Mouse (Mus musculus) midbrain, embryonic 10.5 days (tissue): Measurements from ENCODE around the gene Gm49387. TPM values are rescaled to one million over a fixed set of nuclear protein-coding genes. Genes with fewer than 3 reads are reported as not detected.

Source experiments
- DNase-seq: peaks from one replicate; pipeline ENCODE4 v3.0.0-alpha.2; 2017; ENCODE audit warnings: low spot score
- H3K27ac ChIP-seq: fragments of 300-500 bp; sonication (generic); replicated peaks from 2 replicates; pipeline ENCODE4 v1.5.1; 2016; ENCODE audit warnings: mild to moderate bottlenecking
- H3K27me3 ChIP-seq: fragments of 300-500 bp; sonication (generic); 2 replicates; pipeline ENCODE4 v1.6.1; 2016; ENCODE audit warnings: low read depth, mild to moderate bottlenecking; ENCODE audit not compliant: poor library complexity, severe bottlenecking
- H3K36me3 ChIP-seq: fragments of 300-500 bp; sonication (generic); 2 replicates; pipeline ENCODE4 v1.6.1; 2016; ENCODE audit warnings: mild to moderate bottlenecking, moderate library complexity
- H3K4me1 ChIP-seq: fragments of 300-500 bp; sonication (generic); 2 replicates; pipeline ENCODE4 v1.6.1; 2016
- H3K4me3 ChIP-seq: fragments of 300-500 bp; sonication (generic); 2 replicates; pipeline ENCODE4 v1.5.1; 2016; ENCODE audit warnings: mild to moderate bottlenecking, moderate library complexity
- H3K9me3 ChIP-seq: fragments of 300-500 bp; sonication (generic); replicated peaks from 2 replicates; pipeline ENCODE4 v1.6.1; 2016; ENCODE audit warnings: mild to moderate bottlenecking
- WGBS: fragments of 180-500 bp; shearing (Covaris S2); methylation state at CpG from one replicate; pipeline ENCODE4 v1.1.7; 2016; 5-methylcytosine and 5-hydroxymethylcytosine counted together
- polyA plus RNA-seq: library from polyadenylated mRNA; unstranded; fragments of >200 nt; fragmentation: Nextera tagmentation; extraction: Ambion mirVana; gene quantifications from 2 replicates; pipeline ENCODE4 v1.2.1, GENCODE M21; 2016

Gene Gm49387
- 0.12 and 1.4 TPM in 2 replicates for polyA plus RNA-seq

DNA sequence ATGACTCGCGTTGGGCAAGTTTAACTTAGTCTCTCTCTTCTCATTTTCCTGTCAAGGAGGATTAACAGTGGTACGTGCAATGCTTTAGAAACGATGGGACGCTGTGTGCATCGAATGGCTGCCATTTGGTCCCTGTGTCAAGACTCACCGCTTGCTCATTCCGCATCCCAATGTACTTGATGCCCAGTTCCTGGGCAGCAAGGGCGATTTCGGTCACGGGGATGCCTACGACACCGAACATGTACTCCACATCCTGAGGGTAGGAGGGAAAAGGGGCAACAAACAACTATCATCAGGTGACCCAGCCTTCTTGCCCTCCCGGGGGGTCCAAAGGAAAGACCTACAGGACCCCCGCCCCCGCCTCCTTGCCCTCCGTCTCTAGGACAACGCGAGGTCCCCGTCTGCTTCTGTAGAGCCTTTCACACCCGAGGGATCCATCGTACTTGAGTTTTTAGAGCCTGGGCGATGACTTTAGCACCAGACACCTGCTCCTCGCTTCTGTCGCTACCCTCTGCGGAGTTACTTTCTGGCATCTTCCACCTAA, at the start of gene Gm49387:
Gm49387 (minus strand) TSS at position 533 of the 544 bp plus-strand sequence.
- Histone ChIP-seq H3K4me1 (peaks cover 18% of the 10 kb centered on the region), H3K9me3 (no peaks in the 10 kb centered on the region), H3K36me3 (no peaks in the 10 kb centered on the region), H3K27me3 (no peaks in the 10 kb centered on the region), H3K4me3 (peak within 1 kb of the TSS; percentile 72), H3K27ac (peak within 1 kb of the TSS; percentile 89)
- WGBS: 5% methylated on average over 26 of the region's 26 CpGs
- DNase-seq: no peak

- Histone ChIP-seq H3K4me3 (no peak overlapping the region), H3K27me3 (no peaks in the 10 kb centered on the region), H3K4me1 (0 out of 2 replicates have a peak, but pooled peaks cover 3% of the 10 kb centered on the region), H3K36me3 (no peaks in the 10 kb centered on the region), H3K27ac (no peak overlapping the region), H3K9me3 (no peaks in the 10 kb centered on the region)
- no peak for DNase-seq
- WGBS: 96% methylated on average over 1 of the region's 1 CpGs
Observed at GRCm38 (mm10) chr14:31686231-31686630, 45.6 kb upstream of the Gm49387 start.

DNA sequence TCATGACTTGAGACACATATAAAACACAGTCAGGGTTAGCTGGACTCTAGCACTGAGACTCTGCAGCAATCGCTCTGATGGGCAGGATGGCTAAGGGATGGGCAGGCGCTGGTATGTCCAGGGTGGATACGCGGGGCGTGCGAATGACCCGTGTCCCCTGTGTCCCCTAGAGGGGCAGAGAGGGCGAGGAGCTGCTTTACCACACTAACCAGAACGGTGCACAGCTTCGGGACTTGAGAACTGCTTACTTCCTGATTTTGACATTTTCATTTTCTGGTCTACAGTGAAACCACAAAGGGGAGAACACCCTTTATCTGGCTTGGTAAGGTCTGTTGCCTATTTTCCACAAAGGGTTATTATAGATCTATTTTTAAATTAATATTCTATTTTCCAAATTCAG, 45.0 kb upstream of the Gm49387 start:
- Histone ChIP-seq H3K36me3 (no peaks in the 10 kb centered on the region), H3K4me3 (no peak overlapping the region), H3K27ac (no peak overlapping the region), H3K4me1 (0 out of 2 replicates have a peak, but pooled peaks cover 3% of the 10 kb centered on the region), H3K27me3 (no peaks in the 10 kb centered on the region), H3K9me3 (no peaks in the 10 kb centered on the region)
- 95% methylated on average over 10 of the region's 10 CpGs for WGBS
- no peak for DNase-seq

GRCm38 (mm10) chr14:31684343-31685040, 43.8 kb upstream of the Gm49387 start:
- Histone ChIP-seq H3K9me3 (no peaks in the 10 kb centered on the region), H3K36me3 (no peaks in the 10 kb centered on the region), H3K4me1 (0 out of 2 replicates have a peak, but pooled peaks cover 3% of the 10 kb centered on the region), H3K4me3 (no peak overlapping the region), H3K27ac (no peak overlapping the region), H3K27me3 (no peaks in the 10 kb centered on the region)
- DNase-seq: no peak
- 79% methylated on average over 6 of the region's 7 CpGs for WGBS

DNA sequence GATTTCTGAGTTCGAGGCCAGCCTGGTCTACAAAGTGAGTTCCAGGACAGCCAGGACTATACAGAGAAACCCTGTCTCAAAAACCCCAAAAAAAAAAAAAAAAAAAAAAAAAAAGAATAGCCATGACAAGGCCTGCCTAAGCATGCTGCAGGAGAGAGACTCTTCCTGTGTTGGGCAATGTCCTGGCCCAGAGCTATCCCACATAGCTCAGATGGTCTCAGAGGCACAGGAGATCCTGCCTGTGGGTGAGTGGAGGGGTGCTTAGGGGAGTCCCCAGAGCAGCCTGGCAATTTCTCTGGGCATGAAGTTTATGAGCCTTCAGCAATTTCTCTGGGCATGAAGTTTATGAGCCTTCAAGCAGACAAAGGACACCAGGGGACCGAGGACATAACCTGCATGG, 42.9 kb upstream of the Gm49387 start:
- H3K27ac ChIP-seq: 0 out of 2 replicates have a peak overlapping the region, but pooled peaks have one; percentile 28
- no peak for DNase-seq
- WGBS: 90% methylated on average over 2 of the region's 2 CpGs
- no peak overlapping the region for H3K4me3 ChIP-seq
- 0 out of 2 replicates have a peak, but pooled peaks cover 3% of the 10 kb centered on the region for H3K4me1 ChIP-seq
- H3K27me3 ChIP-seq: no peaks in the 10 kb centered on the region
- no peaks in the 10 kb centered on the region for H3K36me3 ChIP-seq
- H3K9me3 ChIP-seq: no peaks in the 10 kb centered on the region

DNA sequence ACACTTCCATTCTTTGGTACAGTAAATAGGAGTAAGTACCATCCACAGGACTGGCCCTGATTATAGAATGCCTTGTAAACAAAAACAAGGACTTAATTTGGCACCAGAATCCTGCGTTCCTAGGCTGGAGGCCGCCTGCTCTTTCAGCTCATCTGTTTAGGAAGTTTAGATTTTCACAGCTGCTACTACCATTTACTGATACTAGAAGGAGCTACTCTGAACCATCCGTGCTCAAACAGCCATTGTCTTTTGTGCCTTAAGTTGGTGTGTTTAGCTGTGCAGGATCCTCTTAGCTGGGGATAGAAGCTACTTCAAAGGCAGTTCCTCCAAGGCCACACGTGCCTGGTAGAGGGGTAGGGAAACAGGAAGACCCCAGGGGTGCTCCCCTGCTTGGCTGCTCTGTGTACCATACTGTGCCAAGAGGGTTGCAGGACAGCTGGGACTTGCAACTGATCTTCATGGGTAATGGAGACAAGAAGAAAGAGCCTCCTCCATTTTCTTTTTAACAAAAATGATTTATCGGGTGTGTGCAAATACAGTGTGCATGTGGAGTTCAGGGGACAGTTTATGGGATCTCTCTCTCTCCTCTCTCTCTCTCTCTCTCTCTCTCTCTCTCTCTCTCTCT, 41.4 kb upstream of the Gm49387 start:
- H3K9me3 ChIP-seq: no peaks in the 10 kb centered on the region
- no peak overlapping the region for H3K4me3 ChIP-seq
- no peak for DNase-seq
- H3K27me3 ChIP-seq: no peaks in the 10 kb centered on the region
- WGBS: 50% methylated on average over 5 of the region's 5 CpGs
- H3K27ac ChIP-seq: no peak overlapping the region
- H3K4me1 ChIP-seq: no peaks in the 10 kb centered on the region
- no peaks in the 10 kb centered on the region for H3K36me3 ChIP-seq

- Histone ChIP-seq H3K9me3 (no peaks in the 10 kb centered on the region), H3K4me1 (no peaks in the 10 kb centered on the region), H3K27me3 (no peaks in the 10 kb centered on the region), H3K27ac (no peak overlapping the region), H3K4me3 (no peak overlapping the region), H3K36me3 (no peaks in the 10 kb centered on the region)
- 92% methylated on average over 9 of the region's 9 CpGs for WGBS
- no peak for DNase-seq
Observed at GRCm38 (mm10) chr14:31681291-31681690, 40.6 kb upstream of the Gm49387 start.

- no peak for DNase-seq
- no peaks in the 10 kb centered on the region for H3K27me3 ChIP-seq
- no peak overlapping the region for H3K27ac ChIP-seq
- H3K36me3 ChIP-seq: no peaks in the 10 kb centered on the region
- H3K4me1 ChIP-seq: no peaks in the 10 kb centered on the region
- no peak overlapping the region for H3K4me3 ChIP-seq
- 90% methylated on average over 3 of the region's 3 CpGs for WGBS
- no peaks in the 10 kb centered on the region for H3K9me3 ChIP-seq
Observed at GRCm38 (mm10) chr14:31680656-31681055, 40.0 kb upstream of the Gm49387 start.

DNA sequence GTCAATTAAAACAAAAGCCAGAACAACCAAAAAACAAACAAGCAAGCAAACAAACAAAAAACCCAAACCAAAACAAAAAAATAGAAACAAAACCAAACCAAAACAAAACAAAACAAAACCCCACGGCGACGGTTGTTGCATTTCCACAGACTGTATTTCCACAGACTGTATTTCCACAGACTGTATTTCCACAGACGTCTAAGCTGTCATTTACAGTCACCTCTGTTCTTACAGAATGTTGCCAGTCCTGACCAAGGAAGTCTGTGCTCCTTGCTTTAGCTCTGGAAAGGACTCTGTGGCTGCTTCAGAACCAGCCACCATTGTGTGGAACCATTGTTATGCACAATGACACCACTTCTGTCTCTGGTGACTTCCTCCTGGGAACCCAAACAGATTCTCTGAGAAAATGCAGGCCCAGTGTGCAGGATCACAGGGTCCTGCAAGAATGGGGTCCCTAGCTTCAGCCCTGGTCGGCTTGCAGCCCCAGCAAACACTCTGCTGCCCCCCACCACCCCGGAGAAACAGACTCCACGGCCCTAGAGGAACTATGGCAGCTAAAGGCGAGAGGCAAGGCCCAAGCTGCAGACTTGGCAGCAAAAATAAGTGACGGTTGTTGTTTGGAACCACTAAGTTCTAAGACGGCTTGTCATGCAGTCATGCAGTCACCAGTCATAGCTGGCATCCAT, 31.1 kb upstream of the Gm49387 start:
- Histone ChIP-seq H3K4me3 (no peak overlapping the region), H3K36me3 (peaks cover 8% of the 10 kb centered on the region), H3K9me3 (no peaks in the 10 kb centered on the region), H3K27me3 (no peaks in the 10 kb centered on the region), H3K27ac (peak overlapping the region; percentile 78), H3K4me1 (peaks cover 25% of the 10 kb centered on the region)
- 47% methylated on average over 10 of the region's 10 CpGs for WGBS
- DNase-seq: peak; percentile 10

GRCm38 (mm10) chr14:31669642-31670490, 29.2 kb upstream of the Gm49387 start:
- DNase-seq: no peak
- H3K4me3 ChIP-seq: no peak overlapping the region

DNA sequence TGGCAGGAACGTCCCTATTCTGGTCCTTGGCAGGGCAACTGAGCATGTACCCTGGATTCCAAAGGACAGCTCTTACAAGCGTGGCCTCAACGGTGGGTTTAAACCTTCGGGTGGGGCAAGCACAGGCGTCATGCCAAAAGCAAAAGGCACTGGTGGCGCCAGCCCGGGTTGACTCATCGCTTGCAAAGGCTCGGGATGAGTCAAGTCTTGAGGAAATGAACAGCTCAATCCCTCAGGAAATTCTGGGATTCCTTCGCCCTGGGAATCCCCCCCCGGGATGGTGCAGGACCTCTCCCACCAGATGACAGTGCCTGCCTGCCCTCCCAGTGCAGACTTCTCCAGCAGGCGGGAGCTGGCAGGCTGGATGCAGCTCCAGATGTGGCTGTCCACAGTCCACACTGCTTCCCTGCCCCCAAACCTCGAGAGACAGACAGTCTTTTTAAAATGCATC, 28.5 kb upstream of the Gm49387 start:
- peaks cover 9% of the 10 kb centered on the region for H3K36me3 ChIP-seq
- peak overlapping the region; percentile 69 for H3K27ac ChIP-seq
- no peak for DNase-seq
- no peaks in the 10 kb centered on the region for H3K27me3 ChIP-seq
- WGBS: 83% methylated on average over 13 of the region's 13 CpGs
- H3K9me3 ChIP-seq: no peaks in the 10 kb centered on the region
- peaks cover 36% of the 10 kb centered on the region for H3K4me1 ChIP-seq
- no peak overlapping the region for H3K4me3 ChIP-seq

More at GRCm38 (mm10) chr14:31669642-31670490, 29.2 kb upstream of the Gm49387 start:
- Histone ChIP-seq H3K27ac (peak overlapping the region; percentile 69), H3K36me3 (peaks cover 9% of the 10 kb centered on the region), H3K4me1 (peaks cover 30% of the 10 kb centered on the region), H3K9me3 (no peaks in the 10 kb centered on the region), H3K27me3 (no peaks in the 10 kb centered on the region)
- 78% methylated on average over 15 of the region's 15 CpGs for WGBS

- Histone ChIP-seq H3K4me1 (peaks cover 43% of the 10 kb centered on the region), H3K9me3 (no peaks in the 10 kb centered on the region), H3K36me3 (peaks cover 9% of the 10 kb centered on the region), H3K4me3 (no peak overlapping the region), H3K27ac (no peak overlapping the region), H3K27me3 (no peaks in the 10 kb centered on the region)
- no peak for DNase-seq
- 90% methylated on average over 13 of the region's 13 CpGs for WGBS
Observed at GRCm38 (mm10) chr14:31668326-31668725, 27.6 kb upstream of the Gm49387 start.
